Mouse (Mus musculus) lung, postnatal 4 days (tissue): ENCODE measurements around the gene Uts2.
"Not testable (repeated sequence)": the region's sequence is repeated elsewhere in the genome, so short reads cannot be mapped to it uniquely, and the experiment has no call there.

Experiments
- DNase-seq, 2 experiments: peaks; one replicate each; pipeline ENCODE4 v3.0.0; 2021

The Uts2 gene

GRCm38 (mm10) chr4:151017356-151017755 lies 20.5 kb downstream of the Uts2 start:
- DNase-seq, result not testable (repeated sequence)

GRCm38 (mm10) chr4:151024152-151024551 lies 27.3 kb downstream of the Uts2 start:
- no peak for DNase-seq

GRCm38 (mm10) chr4:151027001-151027400 lies 30.1 kb downstream of the Uts2 start:
- peak in 1 of 2 experiments; percentile 22 for DNase-seq

GRCm38 (mm10) chr4:151036521-151036920 lies 39.6 kb downstream of the Uts2 start:
- no peak for DNase-seq

- DNase-seq, result no peak
These were observed 40.9 kb downstream of the Uts2 start for GRCm38 (mm10) chr4:151037800-151038199.

GRCm38 (mm10) chr4:151041506-151041905 lies 44.6 kb downstream of the Uts2 start:
- DNase-seq, result no peak

- DNase-seq, result peak; percentile 48 to 80
These were observed 46.4 kb downstream of the Uts2 start for GRCm38 (mm10) chr4:151043281-151043680.

GRCm38 (mm10) chr4:151044037-151044943 lies 47.4 kb downstream of the Uts2 start, which contains the start of gene Per3:
Per3 (minus strand) TSS chr4:151044665.
- peak; percentile 98 to 99 for DNase-seq

- no peak for DNase-seq
These were observed 48.2 kb downstream of the Uts2 start for GRCm38 (mm10) chr4:151044944-151045570.

GRCm38 (mm10) chr4:151046524-151046923 lies 49.6 kb downstream of the Uts2 start:
- DNase-seq, result no peak

GRCm38 (mm10) chr4:151051162-151051561 lies 54.3 kb downstream of the Uts2 start:
- DNase-seq, result no peak
